Mouse (Mus musculus) ES-E14 (cell line): ENCODE measurements around the gene Jpt2.

Source experiments
- CHD2 ChIP-seq: IDR thresholded peaks from 2 replicates; pipeline ENCODE4 v1.6.1; 2014; ENCODE audit warnings: mild to moderate bottlenecking, low read depth, low read length, inconsistent platforms
- HCFC1 ChIP-seq: IDR thresholded peaks from 2 replicates; pipeline ENCODE4 v1.6.1; 2012; ENCODE audit warnings: low read length, inconsistent platforms, borderline replicate concordance; ENCODE audit not compliant: insufficient read depth
- MAFK ChIP-seq: IDR thresholded peaks from 2 replicates; pipeline ENCODE4 v1.6.1; 2014; ENCODE audit warnings: mild to moderate bottlenecking, low read depth, low read length, inconsistent platforms; ENCODE audit not compliant: insufficient read depth
- ZC3H11A ChIP-seq: IDR thresholded peaks from 2 replicates; pipeline ENCODE4 v1.6.1; 2012; ENCODE audit warnings: low read depth, mild to moderate bottlenecking, inconsistent platforms, low read length, borderline replicate concordance

- TF ChIP-seq CHD2 (no peak), MAFK (no peak), ZC3H11A (no peak), HCFC1 (no peak)
These were observed 26.7 kb upstream of the Jpt2 start for GRCm38 (mm10) chr17:24987221-24987620.
